Mouse (Mus musculus): ENCODE results near the gene Tmem63c.

- TF ChIP-seq MXI1 (IDR thresholded peaks at IDR 0.05; ENCODE audit: low read depth, low read length) (no peak), ETS1 (IDR thresholded peaks at IDR 0.05; ENCODE audit: low read depth, low read length) (no peak), CTCF (IDR thresholded peaks at IDR 0.05 in 2 of 3, conservative IDR thresholded peaks at IDR 0.05 in 1 of 3; ENCODE audit: control insufficient read depth in 1 of 3, insufficient read depth in 1 of 3, low read depth in 2 of 3, low read length in 3 of 3, poor library complexity in 1 of 3, severe bottlenecking in 1 of 3) (no peak), CHD2 (IDR thresholded peaks at IDR 0.05; ENCODE audit: low read length) (no peak), NELFE (IDR thresholded peaks at IDR 0.05; ENCODE audit: low read depth, low read length) (no peak), NRF1 (IDR thresholded peaks at IDR 0.05; ENCODE audit: insufficient read depth, low read depth, low read length, poor library complexity, severe bottlenecking) (no peak), SIN3A (IDR thresholded peaks at IDR 0.05; ENCODE audit: low read length) (no peak), HCFC1 (IDR thresholded peaks at IDR 0.05; ENCODE audit: low read depth, low read length) (no peak), USF1 (IDR thresholded peaks at IDR 0.05; ENCODE audit: low read depth, low read length) (no peak), ZNF384 (IDR thresholded peaks at IDR 0.05; ENCODE audit: low read depth, low read length) (no peak), E2F4 (IDR thresholded peaks at IDR 0.05; ENCODE audit: borderline replicate concordance, low read depth, low read length) (no peak), TAL1 (IDR thresholded peaks at IDR 0.05; ENCODE audit: low read length) (no peak), POLR2A (IDR thresholded peaks at IDR 0.05; ENCODE audit: control insufficient read depth in 1 of 2, insufficient read depth in 1 of 2, low read depth in 1 of 2, low read length in 2 of 2, poor library complexity in 1 of 2) (no peak), GATA1 (IDR thresholded peaks at IDR 0.05; ENCODE audit: low read depth, low read length) (no peak)
Observed at GRCm38 (mm10) chr12:87082797-87083196, 61.7 kb downstream of the Tmem63c start.

Data from MEL (cell line).